Mouse (Mus musculus) lung, postnatal 10 days (tissue): ENCODE results near the gene Pcid2.
"Not testable (repeated sequence)": the region's sequence is repeated elsewhere in the genome, so short reads cannot be mapped to it uniquely, and the experiment has no call there.

Source experiments
- DNase-seq: peaks from one replicate; pipeline ENCODE4 v3.0.0; 2021

Gene Pcid2

GRCm38 (mm10) chr8:13075579-13075978 is 29.7 kb downstream of the Pcid2 start:
- DNase-seq: not testable (repeated sequence)

DNA sequence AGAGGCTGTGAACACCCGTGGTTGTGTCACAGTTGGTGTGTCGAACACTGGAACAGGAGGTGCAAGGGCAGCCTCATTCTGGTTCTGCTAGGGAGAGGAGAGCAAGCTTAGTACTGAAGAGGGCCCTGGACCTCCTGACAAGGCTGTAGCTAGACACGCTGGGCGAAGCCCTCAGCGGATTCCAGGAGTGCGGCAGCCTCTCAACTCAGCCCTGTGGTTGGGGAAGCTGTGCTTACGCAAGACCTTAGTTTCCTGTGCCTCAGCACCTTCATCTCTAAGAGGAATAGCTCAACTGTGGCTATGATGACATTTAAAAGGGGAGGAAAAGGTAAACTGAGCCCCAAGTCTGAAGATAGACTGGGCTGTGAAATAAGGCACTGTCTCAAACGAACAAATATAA is 30.2 kb downstream of the Pcid2 start:
- peak; percentile 27 for DNase-seq

- no peak for DNase-seq
Measured at GRCm38 (mm10) chr8:13073255-13073654, 32.0 kb downstream of the Pcid2 start.

DNA sequence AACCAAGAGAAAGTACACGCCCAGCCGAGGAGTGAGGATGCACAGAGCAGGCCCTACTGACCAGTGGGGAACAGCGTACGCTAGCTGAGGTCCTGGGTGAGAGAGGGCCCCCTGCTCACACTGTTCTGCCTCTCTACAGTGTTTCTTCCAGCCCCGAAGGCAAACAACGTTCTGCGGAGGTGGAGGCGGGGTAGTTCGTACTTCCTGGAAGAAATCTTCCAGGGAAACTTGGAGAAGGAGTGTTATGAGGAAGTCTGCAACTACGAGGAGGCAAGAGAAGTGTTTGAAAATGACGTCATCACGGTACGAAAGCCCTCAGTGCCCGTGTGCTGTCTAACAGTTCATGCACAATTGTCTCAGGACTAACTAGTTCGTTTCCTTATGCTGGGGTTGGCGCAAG is 42.1 kb downstream of the Pcid2 start:
- peak; percentile 33 for DNase-seq

DNA sequence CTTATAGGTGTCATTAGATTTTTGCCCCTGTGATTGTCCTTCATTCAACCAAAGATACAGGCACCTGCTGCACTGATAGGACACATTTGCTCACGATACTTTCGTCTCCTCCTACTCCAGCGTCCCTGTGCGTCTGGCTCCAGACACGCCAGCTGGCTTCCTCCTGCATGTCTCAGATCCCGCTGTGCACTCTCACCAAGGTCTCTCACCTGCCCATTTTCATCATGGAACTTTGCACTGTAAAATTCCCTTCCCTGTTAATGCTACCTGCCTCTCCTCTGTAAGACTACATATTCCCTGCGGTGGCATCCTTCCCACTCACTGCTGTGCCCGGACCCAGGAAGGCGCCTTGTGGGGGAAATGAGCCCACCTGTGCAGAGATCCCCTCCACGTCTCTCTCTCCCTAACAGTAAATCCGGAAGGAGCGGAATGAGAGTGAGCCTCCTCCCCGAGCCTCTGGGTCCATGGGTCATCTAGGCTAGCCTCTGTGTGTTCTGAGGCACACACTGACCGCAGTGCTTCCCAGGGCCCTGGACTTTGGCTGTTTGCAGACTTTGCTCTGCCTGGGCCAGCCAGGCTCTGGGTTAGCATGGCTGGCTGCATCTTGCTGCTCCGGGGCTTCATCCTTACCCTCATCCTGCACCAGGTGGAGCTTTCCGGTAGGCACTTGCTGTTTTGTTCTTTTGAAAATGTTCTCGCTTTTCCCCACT is 44.7 kb downstream of the Pcid2 start, which contains the start of gene Proz:
TSS of gene Proz (plus strand) at position 474 of the 710 bp plus-strand sequence.
- DNase-seq: no peak

- no peak for DNase-seq
Measured at GRCm38 (mm10) chr8:13057351-13057750, 47.9 kb downstream of the Pcid2 start.

- no peak for DNase-seq
Measured at GRCm38 (mm10) chr8:13050550-13050949, 54.7 kb downstream of the Pcid2 start.

GRCm38 (mm10) chr8:13047652-13048051 is 57.6 kb downstream of the Pcid2 start:
- DNase-seq: no peak

GRCm38 (mm10) chr8:13041459-13041858 is 63.8 kb downstream of the Pcid2 start:
- DNase-seq: no peak

- peak; percentile 13 for DNase-seq
Measured at GRCm38 (mm10) chr8:13039054-13039453, 66.2 kb downstream of the Pcid2 start.

GRCm38 (mm10) chr8:13037569-13037968 is 67.7 kb downstream of the Pcid2 start:
- no peak for DNase-seq

DNA sequence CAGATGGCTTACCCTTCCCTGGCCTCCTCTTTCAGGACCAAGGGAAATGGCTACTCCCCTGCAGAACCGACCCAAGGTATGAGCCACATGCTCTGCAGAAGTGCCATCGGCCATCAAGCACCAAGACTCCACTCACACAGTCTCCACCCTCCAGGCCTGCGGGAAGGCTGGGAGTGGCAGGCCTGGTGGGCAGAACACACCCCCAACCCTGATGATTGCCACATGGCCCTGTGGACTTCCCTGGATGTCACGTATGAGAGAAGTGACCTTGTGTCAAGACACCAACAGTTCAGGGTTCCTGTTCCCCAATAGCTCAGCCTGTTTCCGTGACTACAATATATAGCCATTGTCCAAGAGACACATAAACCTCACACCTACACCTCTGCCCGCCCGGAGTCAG is 68.2 kb downstream of the Pcid2 start, which contains the start of gene F10:
TSS of gene F10 (plus strand) at position 294 of the 400 bp plus-strand sequence.
- DNase-seq: peak; percentile 34

DNA sequence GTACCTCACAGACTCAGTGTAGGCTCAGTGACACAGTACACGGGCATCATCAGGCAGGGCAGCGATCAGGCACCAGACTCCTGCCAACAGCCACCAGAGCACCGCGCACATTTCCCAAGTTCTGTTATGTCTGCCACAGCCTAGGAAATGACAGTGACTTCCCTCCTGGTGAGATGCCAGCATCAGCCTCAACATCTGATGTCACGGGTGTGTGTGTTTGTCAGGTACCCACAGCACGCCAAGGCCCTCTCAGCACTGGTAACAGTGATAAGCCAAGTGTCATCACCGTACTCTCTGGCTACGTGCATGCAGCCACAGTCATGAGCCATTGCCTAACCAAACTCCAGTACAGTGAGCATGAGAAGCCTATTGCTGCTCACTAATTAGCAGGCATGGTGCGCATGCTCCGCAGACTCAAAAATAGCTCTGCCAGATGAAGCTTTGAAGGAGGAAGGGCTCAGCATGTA is 68.9 kb downstream of the Pcid2 start:
- DNase-seq: peak; percentile 13

DNA sequence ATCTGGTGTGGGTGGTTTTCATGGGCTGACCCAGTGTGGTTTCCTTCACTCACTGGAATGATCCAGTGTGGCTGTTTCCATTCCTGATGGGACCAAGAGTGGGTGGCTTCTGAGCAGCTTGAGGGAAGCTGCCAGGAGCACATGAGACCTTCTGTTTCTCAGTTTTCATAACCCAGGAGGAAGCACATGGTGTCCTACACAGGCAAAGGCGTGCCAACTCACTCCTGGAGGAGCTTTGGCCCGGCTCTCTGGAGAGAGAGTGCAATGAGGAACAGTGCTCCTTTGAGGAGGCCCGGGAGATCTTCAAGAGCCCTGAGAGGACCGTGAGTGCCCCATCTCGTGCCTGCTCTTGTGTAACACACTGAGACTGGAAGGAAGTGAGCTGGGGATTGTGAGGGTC is 76.8 kb downstream of the Pcid2 start:
- peak; percentile 67 for DNase-seq

- DNase-seq: no peak
Measured at GRCm38 (mm10) chr8:13027615-13028014, 77.6 kb downstream of the Pcid2 start.
